Mouse (Mus musculus) intestine, embryonic 16.5 days (tissue): ENCODE measurements around the gene 4930590J08Rik. TPM values are rescaled to one million over a fixed set of nuclear protein-coding genes. Genes with fewer than 3 reads are reported as not detected.
"Not testable (repeated sequence)": the region's sequence is repeated elsewhere in the genome, so short reads cannot be mapped to it uniquely, and the experiment has no call there.

Experiments
- ATAC-seq: fragments of 200-750 bp; cut with Nextera tagmentation; 2 replicates; pipeline ENCODE4 v1.8.0; 2017; ENCODE audit warnings: moderate TSS enrichment, moderate library complexity
- H3K27ac ChIP-seq: fragments of 300-500 bp; sonication (generic); 2 replicates; pipeline ENCODE4 v1.5.1; 2014; ENCODE audit warnings: mild to moderate bottlenecking, low read length
- H3K27me3 ChIP-seq: fragments of 300-500 bp; sonication (generic); replicated peaks from 2 replicates; pipeline ENCODE4 v1.6.1; 2014; ENCODE audit warnings: low read length, control low read depth, mixed read lengths; ENCODE audit not compliant: control insufficient read depth, insufficient read depth
- H3K36me3 ChIP-seq: fragments of 300-500 bp; sonication (generic); 2 replicates; pipeline ENCODE4 v1.6.1; 2014; ENCODE audit warnings: low read length, control low read depth; ENCODE audit not compliant: control insufficient read depth, insufficient read depth
- H3K4me1 ChIP-seq: fragments of 300-500 bp; sonication (generic); 2 replicates; pipeline ENCODE4 v1.6.1; 2014; ENCODE audit warnings: low read length, control low read depth, mixed read lengths; ENCODE audit not compliant: control insufficient read depth, insufficient read depth
- H3K4me2 ChIP-seq: fragments of 300-500 bp; sonication (generic); 2 replicates; pipeline ENCODE4 v1.6.1; 2014; ENCODE audit warnings: low read depth, low read length, control low read depth
- H3K4me3 ChIP-seq: fragments of 300-500 bp; sonication (generic); 2 replicates; pipeline ENCODE4 v1.5.1; 2014; ENCODE audit warnings: mild to moderate bottlenecking, low read length
- H3K9ac ChIP-seq: fragments of 300-500 bp; sonication (generic); 2 replicates; pipeline ENCODE4 v1.6.1; 2014; ENCODE audit warnings: low read depth, low read length
- H3K9me3 ChIP-seq: fragments of 300-500 bp; sonication (generic); 2 replicates; pipeline ENCODE4 v1.6.1; 2016; ENCODE audit warnings: low read length, control low read depth; ENCODE audit not compliant: control insufficient read depth
- WGBS: fragments of 180-500 bp; shearing (Covaris S2); extraction: QIAGEN DNeasy Blood & Tissue Kit; methylation state at CpG from one replicate; pipeline ENCODE4 v1.1.7; 2014; 5-methylcytosine and 5-hydroxymethylcytosine counted together
- polyA plus RNA-seq: library from polyadenylated mRNA; unstranded; fragments of >200 nt; fragmentation: Nextera tagmentation; extraction: Ambion mirVana; gene quantifications from 2 replicates; pipeline ENCODE4 v1.2.1, GENCODE M21; 2015

Gene 4930590J08Rik
- polyA plus RNA-seq: 0.17 and 0.20 TPM in 2 replicates

- H3K4me1 ChIP-seq, H3K27ac ChIP-seq, H3K9me3 ChIP-seq, H3K9ac ChIP-seq, H3K27me3 ChIP-seq, H3K4me3 ChIP-seq, H3K4me2 ChIP-seq, ATAC-seq: not testable (repeated sequence)
- peaks cover 12% of the 10 kb centered on the region for H3K36me3 ChIP-seq
- WGBS: over 99% methylated on average over 2 of the region's 2 CpGs
Measured at GRCm38 (mm10) chr6:91902509-91902908, at the start of gene 4930590J08Rik. TSS of gene 4930590J08Rik (plus strand) at chr6:91902809.

- ATAC-seq: no peak
- no peaks in the 10 kb centered on the region for H3K4me1 ChIP-seq
- H3K27ac ChIP-seq: no peak overlapping the region
- H3K9me3 ChIP-seq: no peaks in the 10 kb centered on the region
- no peak overlapping the region for H3K9ac ChIP-seq
- no peaks in the 10 kb centered on the region for H3K27me3 ChIP-seq
- no peaks in the 10 kb centered on the region for H3K36me3 ChIP-seq
- H3K4me2 ChIP-seq: no peak overlapping the region
- H3K4me3 ChIP-seq: no peak overlapping the region
- WGBS: 65% methylated on average over 5 of the region's 5 CpGs
Measured at GRCm38 (mm10) chr6:91858339-91858738, 44.3 kb upstream of the 4930590J08Rik start.

- H3K4me3 ChIP-seq: no peak overlapping the region
- H3K36me3 ChIP-seq: no peaks in the 10 kb centered on the region
- H3K27me3 ChIP-seq: no peaks in the 10 kb centered on the region
- H3K27ac ChIP-seq: no peak overlapping the region
- H3K9me3 ChIP-seq: no peaks in the 10 kb centered on the region
- no peak overlapping the region for H3K9ac ChIP-seq
- no peak overlapping the region for H3K4me2 ChIP-seq
- no peaks in the 10 kb centered on the region for H3K4me1 ChIP-seq
- ATAC-seq: no peak
Measured at GRCm38 (mm10) chr6:91862848-91863247, 39.8 kb upstream of the 4930590J08Rik start.

GRCm38 (mm10) chr6:91864595-91864994, 38.0 kb upstream of the 4930590J08Rik start:
- Histone ChIP-seq H3K4me3 (no peak overlapping the region), H3K9ac (no peak overlapping the region), H3K4me1 (no peaks in the 10 kb centered on the region), H3K27me3 (no peaks in the 10 kb centered on the region), H3K27ac (no peak overlapping the region), H3K4me2 (no peak overlapping the region), H3K9me3 (no peaks in the 10 kb centered on the region), H3K36me3 (no peaks in the 10 kb centered on the region)
- WGBS: 73% methylated on average over 5 of the region's 5 CpGs
- no peak for ATAC-seq

- H3K4me2 ChIP-seq: no peak overlapping the region
- WGBS: 82% methylated on average over 11 of the region's 11 CpGs
- H3K36me3 ChIP-seq: no peaks in the 10 kb centered on the region
- no peaks in the 10 kb centered on the region for H3K9me3 ChIP-seq
- no peak overlapping the region for H3K4me3 ChIP-seq
- no peak for ATAC-seq
- H3K4me1 ChIP-seq: no peaks in the 10 kb centered on the region
- H3K27ac ChIP-seq: no peak overlapping the region
- H3K27me3 ChIP-seq: no peaks in the 10 kb centered on the region
- no peak overlapping the region for H3K9ac ChIP-seq
Measured at GRCm38 (mm10) chr6:91865601-91866000, 37.0 kb upstream of the 4930590J08Rik start.

GRCm38 (mm10) chr6:91868091-91868490, 34.5 kb upstream of the 4930590J08Rik start:
- Histone ChIP-seq H3K4me2 (no peak overlapping the region), H3K9ac (no peak overlapping the region), H3K4me1 (no peaks in the 10 kb centered on the region), H3K36me3 (no peaks in the 10 kb centered on the region), H3K9me3 (no peaks in the 10 kb centered on the region), H3K4me3 (no peak overlapping the region), H3K27ac (no peak overlapping the region), H3K27me3 (no peaks in the 10 kb centered on the region)
- 83% methylated on average over 5 of the region's 5 CpGs for WGBS
- no peak for ATAC-seq

GRCm38 (mm10) chr6:91872781-91873180, 29.8 kb upstream of the 4930590J08Rik start:
- Histone ChIP-seq H3K27ac (no peak overlapping the region), H3K27me3 (no peaks in the 10 kb centered on the region), H3K4me3 (no peak overlapping the region), H3K4me1 (no peaks in the 10 kb centered on the region), H3K9me3 (no peaks in the 10 kb centered on the region), H3K9ac (no peak overlapping the region), H3K36me3 (no peaks in the 10 kb centered on the region), H3K4me2 (no peak overlapping the region)
- ATAC-seq: no peak
- 55% methylated on average over 2 of the region's 2 CpGs for WGBS

- under 1% methylated on average over 47 of the region's 47 CpGs for WGBS
- Histone ChIP-seq H3K4me3 (peak within 1 kb of the TSS; percentile 83), H3K27ac (peak within 1 kb of the TSS; percentile 57), H3K9me3 (no peaks in the 10 kb centered on the region), H3K4me1 (0 out of 2 replicates have a peak, but pooled peaks cover 4% of the 10 kb centered on the region), H3K4me2 (peak within 1 kb of the TSS; percentile 72), H3K36me3 (peaks cover 7% of the 10 kb centered on the region; the same call in 1 of the 2 replicates), H3K9ac (peak within 1 kb of the TSS; percentile 90), H3K27me3 (no peaks in the 10 kb centered on the region)
- peak; percentile 95 for ATAC-seq
Measured at GRCm38 (mm10) chr6:91877885-91878651, 24.5 kb upstream of the 4930590J08Rik start, which contains the start of gene Ccdc174. TSS of gene Ccdc174 (plus strand) at chr6:91878053.

- Histone ChIP-seq H3K27me3 (no peaks in the 10 kb centered on the region), H3K9ac (no peak overlapping the region), H3K4me1 (0 out of 2 replicates have a peak, but pooled peaks cover 4% of the 10 kb centered on the region), H3K4me2 (no peak overlapping the region), H3K27ac (no peak overlapping the region), H3K4me3 (no peak overlapping the region), H3K9me3 (no peaks in the 10 kb centered on the region), H3K36me3 (peaks cover 15% of the 10 kb centered on the region)
- ATAC-seq: no peak
- 71% methylated on average over 2 of the region's 2 CpGs for WGBS
Measured at GRCm38 (mm10) chr6:91883859-91884258, 18.8 kb upstream of the 4930590J08Rik start.
